Mouse (Mus musculus) liver, embryonic 15.5 days (tissue): ENCODE results near the gene Acap1. TPM values are rescaled to one million over a fixed set of nuclear protein-coding genes. Genes with fewer than 3 reads are reported as not detected.
"Not testable (repeated sequence)": the region's sequence is repeated elsewhere in the genome, so short reads cannot be mapped to it uniquely, and the experiment has no call there.

ENCODE experiments used
- ATAC-seq: fragments of 200-750 bp; cut with Nextera tagmentation; 2 replicates; pipeline ENCODE4 v1.8.0; 2017; ENCODE audit warnings: moderate number of reproducible peaks, mild to moderate bottlenecking, moderate library complexity; ENCODE audit not compliant: insufficient read depth
- H3K27ac ChIP-seq: fragments of 300-500 bp; sonication (generic); replicated peaks from 2 replicates; pipeline ENCODE4 v1.5.1; 2015; ENCODE audit warnings: mild to moderate bottlenecking, inconsistent platforms
- H3K27me3 ChIP-seq: fragments of 300-500 bp; sonication (generic); 2 replicates; pipeline ENCODE4 v1.6.1; 2015; ENCODE audit warnings: mild to moderate bottlenecking, inconsistent platforms
- H3K36me3 ChIP-seq: fragments of 300-500 bp; sonication (generic); replicated peaks from 2 replicates; pipeline ENCODE4 v1.6.1; 2015; ENCODE audit warnings: moderate library complexity, mild to moderate bottlenecking, inconsistent platforms
- H3K4me1 ChIP-seq: fragments of 300-500 bp; sonication (generic); replicated peaks from 2 replicates; pipeline ENCODE4 v1.6.1; 2015; ENCODE audit warnings: inconsistent platforms
- H3K4me2 ChIP-seq: fragments of 300-500 bp; sonication (generic); 2 replicates; pipeline ENCODE4 v1.6.1; 2015; ENCODE audit warnings: moderate library complexity, mild to moderate bottlenecking, inconsistent platforms
- H3K4me3 ChIP-seq: fragments of 300-500 bp; sonication (generic); replicated peaks from 2 replicates; pipeline ENCODE4 v1.5.1; 2015; ENCODE audit warnings: mild to moderate bottlenecking, inconsistent platforms
- H3K9ac ChIP-seq: fragments of 300-500 bp; sonication (generic); 2 replicates; pipeline ENCODE4 v1.6.1; 2015; ENCODE audit warnings: moderate library complexity, mild to moderate bottlenecking, inconsistent platforms
- H3K9me3 ChIP-seq: fragments of 300-500 bp; sonication (generic); replicated peaks from 2 replicates; pipeline ENCODE4 v1.6.1; 2016; ENCODE audit warnings: inconsistent platforms
- WGBS: fragments of 180-500 bp; shearing (Covaris S2); methylation state at CpG from one replicate; pipeline ENCODE4 v1.1.7; 2015; ENCODE audit warnings: mixed read lengths; ENCODE audit not compliant: insufficient replicate concordance; 5-methylcytosine and 5-hydroxymethylcytosine counted together
- polyA plus RNA-seq: library from polyadenylated mRNA; unstranded; fragments of >200 nt; fragmentation: Nextera tagmentation; extraction: Ambion mirVana; gene quantifications from 2 replicates; pipeline ENCODE4 v1.2.1, GENCODE M21; 2015

Acap1 gene
- polyA plus RNA-seq, 1 experiment from 2014 or later: 5.9 TPM

DNA sequence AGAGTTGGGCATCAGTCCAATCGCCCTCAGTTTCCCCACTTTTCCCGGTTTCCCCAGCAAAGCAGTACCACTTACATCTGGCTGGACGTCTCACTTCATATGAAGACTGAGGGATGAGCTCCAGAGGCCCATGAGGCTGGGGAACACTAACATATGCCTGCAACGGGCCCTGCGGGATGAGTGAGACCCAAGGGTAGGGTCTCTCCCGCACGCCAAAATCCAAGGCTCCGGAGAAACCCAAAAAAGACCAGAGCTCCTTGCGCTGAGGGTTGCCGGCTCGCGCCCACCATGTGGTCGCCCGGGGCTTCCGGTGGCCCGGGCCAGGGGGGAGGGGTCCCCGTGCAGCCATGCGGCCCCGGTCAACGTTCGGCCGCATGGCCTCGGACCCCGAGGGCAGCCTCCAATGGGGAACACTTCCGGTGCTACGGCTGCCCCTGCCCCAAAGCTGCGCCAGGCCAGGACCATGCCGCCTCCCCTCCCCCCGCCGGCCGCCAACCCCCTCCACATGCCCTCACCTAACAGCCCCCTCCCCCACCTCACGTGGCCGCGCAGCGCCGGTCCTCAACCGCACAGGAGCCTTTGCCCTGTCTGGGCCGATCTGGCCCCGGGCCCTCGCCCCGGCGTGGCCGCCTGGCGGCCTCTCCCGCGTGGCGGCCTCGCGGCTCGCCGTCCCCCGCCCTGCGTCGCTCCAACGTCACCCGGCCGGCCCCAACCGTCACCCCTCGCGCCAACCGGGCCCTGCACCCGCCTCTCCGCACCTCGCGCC, 25.1 kb upstream of the Acap1 start:
- Histone ChIP-seq H3K4me3 (peak overlapping the region; percentile 88), H3K27me3 (no peaks in the 10 kb centered on the region), H3K4me2 (peak overlapping the region; percentile 90), H3K9ac (peak overlapping the region; percentile 97), H3K36me3 (peaks cover 41% of the 10 kb centered on the region), H3K9me3 (no peaks in the 10 kb centered on the region), H3K27ac (peak overlapping the region; percentile 97), H3K4me1 (peaks cover 65% of the 10 kb centered on the region)
- ATAC-seq: peak; percentile 11
- WGBS: under 1% methylated on average over 63 of the region's 65 CpGs

DNA sequence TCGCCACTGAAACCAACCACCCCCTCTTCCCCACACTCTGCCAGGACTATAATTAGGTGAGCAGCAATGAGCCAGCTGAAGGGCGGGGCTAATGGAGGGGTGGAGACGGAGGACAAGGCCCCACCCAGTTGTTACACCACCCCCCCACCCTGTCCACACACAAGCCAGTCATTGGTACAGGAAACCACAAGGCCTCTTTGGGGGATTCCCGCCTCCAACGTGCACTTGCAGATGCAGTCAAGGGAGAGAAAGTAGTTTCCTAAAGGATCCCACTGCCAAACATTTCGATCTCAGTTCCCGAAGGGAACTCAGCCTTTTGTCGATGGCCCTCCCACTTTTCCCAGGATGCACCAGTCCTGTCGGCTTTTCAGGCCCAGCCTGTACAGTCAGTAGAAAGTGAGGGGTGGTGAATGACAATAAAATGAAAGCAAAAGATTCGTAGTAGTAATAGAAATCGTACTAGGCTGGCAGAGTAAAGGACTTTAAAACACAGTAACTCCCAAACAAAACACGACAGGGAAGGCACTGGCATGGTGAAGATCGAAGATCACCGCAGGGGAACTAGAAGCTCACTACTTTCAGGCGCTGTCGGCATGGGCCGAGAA, 24.4 kb upstream of the Acap1 start:
- H3K4me3 ChIP-seq: peak overlapping the region; percentile 88
- peak overlapping the region; percentile 97 for H3K9ac ChIP-seq
- H3K27ac ChIP-seq: peak overlapping the region; percentile 97
- under 1% methylated on average over 17 of the region's 17 CpGs for WGBS
- H3K4me1 ChIP-seq: peaks cover 72% of the 10 kb centered on the region
- peak; percentile 38 for ATAC-seq
- peaks cover 48% of the 10 kb centered on the region for H3K36me3 ChIP-seq
- H3K4me2 ChIP-seq: peak overlapping the region; percentile 90
- no peaks in the 10 kb centered on the region for H3K9me3 ChIP-seq
- no peaks in the 10 kb centered on the region for H3K27me3 ChIP-seq

DNA sequence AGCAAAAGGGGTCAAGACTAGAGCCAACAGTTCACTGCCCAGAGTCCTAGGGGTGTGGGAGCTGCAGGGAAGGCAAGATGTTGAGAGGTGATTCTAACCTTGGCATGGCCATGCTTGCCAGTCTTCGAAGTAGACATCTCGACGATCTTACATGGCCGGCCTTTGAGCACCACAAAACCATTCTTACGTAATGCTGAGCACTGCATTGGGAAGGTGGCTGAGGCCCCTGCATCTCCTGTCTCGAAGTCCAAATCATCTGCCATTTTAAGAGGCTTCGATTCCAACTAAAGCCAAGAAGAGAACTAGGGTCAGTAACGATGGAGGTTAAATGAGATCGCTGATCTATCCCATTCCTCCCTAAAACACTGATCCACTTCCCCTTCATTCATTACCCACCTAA, 23.7 kb upstream of the Acap1 start:
- no peak for ATAC-seq
- peaks cover 74% of the 10 kb centered on the region for H3K4me1 ChIP-seq
- WGBS: 40% methylated on average over 9 of the region's 9 CpGs
- H3K9me3 ChIP-seq: no peaks in the 10 kb centered on the region
- H3K36me3 ChIP-seq: peaks cover 50% of the 10 kb centered on the region
- H3K9ac ChIP-seq: peak overlapping the region; percentile 97
- H3K27me3 ChIP-seq: no peaks in the 10 kb centered on the region
- H3K27ac ChIP-seq: peak overlapping the region; percentile 97
- H3K4me2 ChIP-seq: peak overlapping the region; percentile 90
- H3K4me3 ChIP-seq: peak overlapping the region; percentile 88

DNA sequence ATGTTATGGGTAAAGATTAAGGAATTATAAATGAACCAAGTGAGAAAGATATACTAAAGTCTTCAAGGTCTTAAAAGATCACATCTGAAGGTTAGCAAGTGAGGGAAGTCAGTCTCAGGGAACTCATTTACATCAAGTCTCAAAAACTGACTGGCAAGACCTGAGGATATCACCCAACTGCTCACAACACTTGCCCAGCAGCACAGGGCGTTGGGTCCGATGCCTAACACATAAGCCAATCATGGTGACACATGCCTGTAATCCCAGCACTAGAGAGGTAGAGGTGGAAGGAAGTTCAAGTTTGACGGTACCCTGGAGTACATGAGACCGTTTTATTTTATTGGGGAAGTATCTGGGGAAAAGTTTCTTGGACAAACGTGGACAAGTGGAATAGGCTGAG, 22.8 kb upstream of the Acap1 start:
- Histone ChIP-seq H3K9ac (peak overlapping the region; percentile 20; the same call in 1 of the 2 replicates), H3K9me3 (no peaks in the 10 kb centered on the region), H3K4me1 (peaks cover 70% of the 10 kb centered on the region), H3K4me2 (peak overlapping the region; percentile 90), H3K27ac (peak overlapping the region; percentile 97), H3K36me3 (peaks cover 52% of the 10 kb centered on the region), H3K27me3 (no peaks in the 10 kb centered on the region), H3K4me3 (peak overlapping the region; percentile 88; the same call in 1 of the 2 replicates)
- no peak for ATAC-seq
- 66% methylated on average over 5 of the region's 5 CpGs for WGBS

DNA sequence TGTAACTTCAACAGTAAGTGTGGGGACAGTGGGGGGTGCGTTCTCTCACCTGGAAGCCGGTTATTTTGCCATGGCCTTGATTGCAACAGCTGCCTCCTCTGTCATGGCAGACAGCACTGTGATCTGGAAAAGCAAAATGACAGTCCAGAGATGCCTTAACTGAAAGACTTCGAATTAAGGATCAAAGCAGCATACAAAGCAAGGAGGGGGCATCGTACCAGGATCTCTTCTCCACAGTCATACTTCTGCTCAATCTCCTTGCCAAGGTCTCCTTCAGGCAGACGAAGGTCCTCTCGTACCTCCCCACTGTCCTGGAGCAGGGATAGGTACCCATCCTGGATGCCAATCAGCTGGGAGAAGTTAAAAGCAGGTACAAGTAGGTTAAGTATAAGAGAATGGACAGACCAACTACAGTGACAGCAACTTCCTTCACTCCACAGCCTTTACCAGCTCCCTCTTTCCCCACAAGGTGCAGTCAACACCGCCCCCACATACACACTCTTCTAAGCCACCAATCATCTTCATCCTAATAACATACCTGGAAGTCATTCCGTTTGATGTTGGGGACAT, 22.1 kb upstream of the Acap1 start:
- Histone ChIP-seq H3K4me3 (peak overlapping the region; percentile 86), H3K4me1 (peaks cover 69% of the 10 kb centered on the region), H3K27me3 (no peaks in the 10 kb centered on the region), H3K9me3 (no peaks in the 10 kb centered on the region), H3K9ac (peak overlapping the region; percentile 20; the same call in 1 of the 2 replicates), H3K36me3 (peaks cover 59% of the 10 kb centered on the region), H3K27ac (peak overlapping the region; percentile 97), H3K4me2 (peak overlapping the region; percentile 90)
- no peak for ATAC-seq
- WGBS: 64% methylated on average over 8 of the region's 8 CpGs

DNA sequence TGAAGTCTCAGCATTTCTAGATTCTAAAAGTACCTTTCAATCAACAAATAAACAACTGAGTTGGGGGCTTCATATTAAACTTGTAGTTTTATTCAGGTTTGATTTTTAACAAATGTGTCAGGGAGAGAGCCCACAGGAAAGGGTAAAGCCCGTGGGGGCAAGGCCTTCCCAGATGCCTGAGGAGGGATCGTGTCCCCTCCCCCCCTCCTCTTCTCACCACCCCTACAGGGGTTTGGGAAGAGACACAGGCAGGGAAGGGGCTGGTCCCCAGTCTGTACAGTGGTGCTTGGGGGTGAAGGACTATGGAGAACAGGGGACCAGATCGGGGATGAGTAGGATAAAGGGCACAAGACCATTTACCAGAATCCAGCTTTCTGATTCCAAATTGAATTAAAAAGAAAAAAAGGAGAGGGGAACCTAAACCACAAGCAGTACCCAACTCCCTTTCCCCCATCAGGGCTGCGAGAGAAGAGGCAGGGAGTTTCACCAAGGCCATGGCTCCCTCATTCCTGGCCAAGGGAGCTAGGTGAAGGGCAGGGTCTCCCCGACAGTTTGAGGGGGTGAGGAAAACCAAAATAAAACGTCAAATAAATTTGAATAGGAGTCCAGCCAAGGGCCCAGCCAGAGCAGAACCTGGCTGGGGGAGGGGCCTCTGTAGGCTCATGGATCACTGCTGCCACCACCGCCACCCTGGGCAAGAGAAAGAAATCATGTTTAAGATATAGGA, 21.5 kb upstream of the Acap1 start:
- WGBS: 22% methylated on average over 7 of the region's 7 CpGs
- not testable (repeated sequence) for H3K27me3 ChIP-seq, ATAC-seq, H3K9me3 ChIP-seq
- H3K36me3 ChIP-seq: peaks cover 65% of the 10 kb centered on the region
- H3K4me2 ChIP-seq: peak overlapping the region; percentile 90
- H3K4me3 ChIP-seq: peak overlapping the region; percentile 86
- peak overlapping the region; percentile 97 for H3K27ac ChIP-seq
- H3K9ac ChIP-seq: peak overlapping the region; percentile 90
- H3K4me1 ChIP-seq: peaks cover 64% of the 10 kb centered on the region

DNA sequence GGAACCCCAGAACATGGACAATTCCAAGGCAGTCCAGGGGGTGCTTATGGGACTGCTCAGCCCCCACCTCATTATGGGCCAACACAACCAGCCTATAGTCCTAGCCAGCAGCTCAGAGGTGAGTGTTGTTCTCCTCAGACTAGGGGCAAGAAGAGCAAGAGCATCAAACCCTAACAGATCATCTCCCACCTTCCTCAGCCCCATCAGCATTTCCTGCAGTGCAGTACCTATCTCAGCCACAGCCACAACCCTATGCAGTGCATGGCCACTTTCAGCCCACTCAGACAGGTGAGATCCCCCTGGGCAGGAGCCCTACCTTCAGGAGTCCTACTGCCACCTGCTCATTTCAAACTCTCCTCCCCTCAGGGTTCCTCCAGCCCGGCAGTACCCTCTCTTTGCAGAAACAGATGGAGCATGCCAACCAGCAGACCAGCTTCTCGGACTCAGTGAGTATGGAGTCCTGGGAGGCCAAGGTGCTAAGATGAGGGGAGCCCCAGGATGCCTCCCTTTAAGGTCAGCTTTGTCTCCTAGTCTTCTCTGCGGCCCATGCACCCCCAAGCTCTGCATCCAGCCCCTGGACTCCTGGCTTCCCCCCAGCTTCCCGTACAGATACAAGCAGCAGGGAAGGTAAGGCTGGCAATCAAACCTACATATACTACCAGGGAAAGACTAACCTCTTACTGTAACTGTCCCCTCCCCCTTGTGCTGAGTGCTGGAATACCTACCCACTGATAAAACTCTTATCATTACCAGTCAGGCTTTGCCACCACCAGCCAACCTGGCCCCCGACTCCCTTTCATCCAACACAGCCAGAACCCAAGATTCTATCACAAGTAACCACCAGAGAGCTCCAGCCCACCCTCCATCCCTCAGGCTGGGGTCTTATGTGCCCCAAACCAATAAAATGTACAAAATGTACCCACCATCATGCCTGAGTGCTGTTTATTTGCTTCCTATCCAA, 20.6 kb upstream of the Acap1 start:
- H3K9me3 ChIP-seq: no peaks in the 10 kb centered on the region
- 17% methylated on average over 5 of the region's 5 CpGs for WGBS
- peak overlapping the region; percentile 97 for H3K27ac ChIP-seq
- H3K36me3 ChIP-seq: peaks cover 74% of the 10 kb centered on the region
- ATAC-seq: peak; percentile 62
- H3K4me2 ChIP-seq: peak overlapping the region; percentile 90
- peak overlapping the region; percentile 86 for H3K4me3 ChIP-seq
- peak overlapping the region; percentile 90 for H3K9ac ChIP-seq
- H3K4me1 ChIP-seq: peaks cover 64% of the 10 kb centered on the region
- H3K27me3 ChIP-seq: no peaks in the 10 kb centered on the region

DNA sequence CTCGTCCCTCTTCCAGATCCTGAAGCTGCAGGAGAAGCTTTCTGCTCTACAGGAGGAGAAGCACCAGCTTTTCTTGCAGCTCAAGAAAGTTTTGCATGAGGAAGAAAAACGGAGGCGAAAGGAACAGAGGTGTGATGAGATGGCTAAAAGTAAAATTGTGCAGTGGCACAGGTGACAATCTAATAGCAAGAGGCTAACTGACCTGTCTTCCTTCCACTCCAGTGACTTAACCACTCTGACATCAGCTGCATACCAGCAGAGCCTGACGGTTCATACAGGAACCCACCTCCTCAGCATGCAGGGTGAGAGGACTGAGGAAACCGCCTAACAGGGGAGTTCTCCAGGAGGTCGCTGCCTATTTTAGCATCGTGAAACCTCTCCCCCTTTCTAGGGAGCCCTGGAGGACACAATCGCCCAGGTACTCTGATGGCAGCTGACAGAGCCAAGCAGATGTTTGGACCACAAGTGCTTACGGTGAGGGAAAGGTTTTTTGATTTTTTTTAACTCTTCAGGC, 19.6 kb upstream of the Acap1 start:
- Histone ChIP-seq H3K9ac (peak overlapping the region; percentile 90), H3K4me1 (peaks cover 64% of the 10 kb centered on the region), H3K36me3 (peaks cover 84% of the 10 kb centered on the region), H3K27me3 (no peaks in the 10 kb centered on the region), H3K4me2 (peak overlapping the region; percentile 90), H3K27ac (peak overlapping the region; percentile 97), H3K9me3 (no peaks in the 10 kb centered on the region), H3K4me3 (peak overlapping the region; percentile 86)
- no peak for ATAC-seq
- WGBS: 20% methylated on average over 9 of the region's 9 CpGs

DNA sequence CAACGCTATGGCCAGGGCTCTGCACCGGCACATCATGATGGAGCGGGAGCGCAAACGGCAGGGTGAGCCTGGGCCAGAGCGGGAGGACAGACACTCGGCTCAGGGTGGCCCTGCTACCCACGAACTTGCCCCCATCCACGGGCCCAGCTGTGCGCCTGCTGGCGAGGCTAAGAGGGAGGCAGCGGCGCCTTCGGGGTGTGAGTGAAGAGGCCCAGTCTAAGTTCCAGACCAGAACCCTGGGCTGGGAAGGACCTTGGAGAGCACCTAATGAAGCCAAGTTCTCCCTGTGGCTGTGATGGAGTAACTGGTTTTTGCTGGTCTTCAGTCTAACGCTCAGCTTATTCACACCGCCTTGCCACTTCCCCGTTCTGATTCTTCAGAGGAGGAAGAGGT, 19.0 kb upstream of the Acap1 start:
- Histone ChIP-seq H3K27me3 (no peaks in the 10 kb centered on the region), H3K4me3 (peak overlapping the region; percentile 86), H3K27ac (peak overlapping the region; percentile 97), H3K36me3 (peaks cover 88% of the 10 kb centered on the region), H3K4me2 (peak overlapping the region; percentile 90), H3K9ac (peak overlapping the region; percentile 90), H3K4me1 (peaks cover 62% of the 10 kb centered on the region), H3K9me3 (no peaks in the 10 kb centered on the region)
- WGBS: under 1% methylated on average over 17 of the region's 17 CpGs
- ATAC-seq: peak; percentile 24; the same call in 1 of the 2 replicates
